Mouse (Mus musculus) CH12.LX (cell line): ENCODE measurements around the gene Utp18. TPM values are rescaled to one million over a fixed set of nuclear protein-coding genes. Genes with fewer than 3 reads are reported as not detected.

Experiments used
- DNase-seq: peaks from one replicate; pipeline ENCODE4 v3.0.0-alpha.2; 2013; ENCODE audit errors: extremely low read depth
- H3K27ac ChIP-seq: 2 replicates; pipeline ENCODE4 v1.5.1; 2012; ENCODE audit warnings: low read depth, mild to moderate bottlenecking, control low read depth, moderate library complexity; ENCODE audit not compliant: insufficient read depth
- H3K27me3 ChIP-seq: replicated peaks from 2 replicates; pipeline ENCODE3; 2012; ENCODE audit warnings: inconsistent platforms
- H3K36me3 ChIP-seq, 2 experiments: replicated peaks in 1 of 2; 2 replicates each; pipeline versions ENCODE3 to v1.6.1; 2012; ENCODE audit warnings: inconsistent platforms in 1 of 2, low read length in 1 of 2, mild to moderate bottlenecking in 1 of 2, mixed read lengths in 1 of 2, moderate library complexity in 1 of 2; ENCODE audit not compliant: control insufficient read depth in 1 of 2, insufficient read depth in 1 of 2
- H3K4me1 ChIP-seq, 2 experiments: 2 replicates each; pipeline ENCODE4 v1.6.1; 2012; ENCODE audit warnings: inconsistent platforms in 1 of 2, moderate library complexity in 1 of 2; ENCODE audit not compliant: insufficient read depth in 2 of 2, control insufficient read depth in 1 of 2
- H3K4me2 ChIP-seq: 2 replicates; pipeline ENCODE4 v1.6.1; 2012; ENCODE audit warnings: low read depth, mild to moderate bottlenecking, control low read depth; ENCODE audit not compliant: poor library complexity, insufficient read depth, severe bottlenecking
- H3K4me3 ChIP-seq, 3 experiments: fragments of 150-350 bp in 1 of 3; sonication (generic) in 1 of 3; replicated peaks in 1 of 3; 2 replicates each; pipeline versions ENCODE3 to v1.5.1; 2011 to 2012; ENCODE audit warnings: low read depth in 2 of 3, low read length in 2 of 3, mild to moderate bottlenecking in 2 of 3, moderate library complexity in 2 of 3, control low read depth in 1 of 3, improper control_type of control experiment in 1 of 3, inconsistent platforms in 1 of 3, mixed read lengths in 1 of 3; ENCODE audit not compliant: poor library complexity in 1 of 3
- H3K79me2 ChIP-seq: replicated peaks from 2 replicates; pipeline ENCODE4 v1.6.1; 2012; ENCODE audit warnings: mild to moderate bottlenecking, moderate library complexity; ENCODE audit not compliant: control insufficient read depth, poor library complexity, insufficient read depth, severe bottlenecking; ENCODE audit errors: extremely low read depth
- H3K9ac ChIP-seq: 2 replicates; pipeline ENCODE4 v1.6.1; 2012; ENCODE audit warnings: low read depth, mild to moderate bottlenecking, control low read depth, moderate library complexity; ENCODE audit not compliant: insufficient read depth
- H3K9me3 ChIP-seq: replicated peaks from 2 replicates; pipeline ENCODE3; 2012; ENCODE audit warnings: low read length, inconsistent platforms, mixed read lengths
- BHLHE40 ChIP-seq: IDR thresholded peaks from 2 replicates; pipeline ENCODE4 v1.6.1; 2011; ENCODE audit warnings: mild to moderate bottlenecking, low read depth, low read length, improper control_type of control experiment
- CHD1 ChIP-seq: IDR thresholded peaks from 2 replicates; pipeline ENCODE4 v1.6.1; 2012; ENCODE audit warnings: low read depth, low read length, improper control_type of control experiment, inconsistent platforms
- CHD2 ChIP-seq: IDR thresholded peaks from 2 replicates; pipeline ENCODE4 v1.6.1; 2011; ENCODE audit warnings: low read length, improper control_type of control experiment
- CTCF ChIP-seq, 2 experiments: IDR thresholded peaks in 1 of 2; conservative IDR thresholded peaks in 1 of 2; 2 replicates each; pipeline ENCODE4 v1.5.1; 2011 to 2012; ENCODE audit warnings: low read depth in 2 of 2, low read length in 2 of 2, improper control_type of control experiment in 1 of 2, inconsistent platforms in 1 of 2, mild to moderate bottlenecking in 1 of 2, moderate library complexity in 1 of 2
- E2F4 ChIP-seq: IDR thresholded peaks from 2 replicates; pipeline ENCODE4 v1.6.1; 2011; ENCODE audit warnings: low read depth, low read length, improper control_type of control experiment; ENCODE audit not compliant: insufficient replicate concordance
- ELF1 ChIP-seq: IDR thresholded peaks from 2 replicates; pipeline ENCODE4 v1.6.1; 2014; ENCODE audit warnings: low read depth, mild to moderate bottlenecking, inconsistent platforms, low read length, improper control_type of control experiment
- EP300 ChIP-seq: IDR thresholded peaks from 2 replicates; pipeline ENCODE4 v1.6.1; 2011; ENCODE audit warnings: low read length, improper control_type of control experiment
- GABPA ChIP-seq: IDR thresholded peaks from 2 replicates; pipeline ENCODE4 v1.6.1; 2012; ENCODE audit warnings: low read depth, low read length, improper control_type of control experiment, inconsistent platforms; ENCODE audit not compliant: insufficient replicate concordance
- HCFC1 ChIP-seq: IDR thresholded peaks from 2 replicates; pipeline ENCODE4 v1.6.1; 2012; ENCODE audit warnings: low read depth, mild to moderate bottlenecking, inconsistent platforms, low read length, improper control_type of control experiment
- JUND ChIP-seq: conservative IDR thresholded peaks from 2 replicates; pipeline ENCODE4 v1.6.1; 2011; ENCODE audit warnings: low read depth, low read length, improper control_type of control experiment
- MAZ ChIP-seq: IDR thresholded peaks from 2 replicates; pipeline ENCODE4 v1.6.1; 2012; ENCODE audit warnings: low read depth, mild to moderate bottlenecking, inconsistent platforms, low read length, improper control_type of control experiment, moderate library complexity
- NELFE ChIP-seq: IDR thresholded peaks from 2 replicates; pipeline ENCODE4 v1.6.1; 2011; ENCODE audit warnings: low read depth, low read length, improper control_type of control experiment
- NRF1 ChIP-seq: IDR thresholded peaks from 2 replicates; pipeline ENCODE4 v1.6.1; 2014; ENCODE audit warnings: low read depth, mild to moderate bottlenecking, inconsistent platforms, low read length, improper control_type of control experiment, moderate library complexity
- PAX5 ChIP-seq: IDR thresholded peaks from 2 replicates; pipeline ENCODE4 v1.6.1; 2012; ENCODE audit warnings: low read length, inconsistent platforms, mixed read lengths
- POLR2AphosphoS2 ChIP-seq: IDR thresholded peaks from 2 replicates; pipeline ENCODE4 v1.6.1; 2011; ENCODE audit warnings: low read depth, low read length, improper control_type of control experiment
- RAD21 ChIP-seq: IDR thresholded peaks from 2 replicates; pipeline ENCODE4 v1.6.1; 2011; ENCODE audit warnings: low read depth, mild to moderate bottlenecking, low read length, improper control_type of control experiment, moderate library complexity
- RCOR1 ChIP-seq: conservative IDR thresholded peaks from 2 replicates; pipeline ENCODE4 v1.6.1; 2012; ENCODE audit warnings: low read depth, mild to moderate bottlenecking, inconsistent platforms, low read length, improper control_type of control experiment
- SMC3 ChIP-seq: IDR thresholded peaks from 2 replicates; pipeline ENCODE4 v1.6.1; 2011; ENCODE audit warnings: low read depth, low read length, improper control_type of control experiment
- TBP ChIP-seq: conservative IDR thresholded peaks from 2 replicates; pipeline ENCODE4 v1.6.1; 2011; ENCODE audit warnings: low read depth, low read length, improper control_type of control experiment
- USF1 ChIP-seq: IDR thresholded peaks from 2 replicates; pipeline ENCODE4 v1.6.1; 2014; ENCODE audit warnings: low read depth, mild to moderate bottlenecking, inconsistent platforms, low read length, improper control_type of control experiment
- USF2 ChIP-seq: conservative IDR thresholded peaks from 2 replicates; pipeline ENCODE4 v1.6.1; 2011; ENCODE audit warnings: low read depth, low read length, improper control_type of control experiment
- dilution Hi-C: fragments of 300-500 bp; cut with MboI; formaldehyde crosslinking; loops from 2 replicates; pipeline ENCODE4 v1.14.3; 2020; ENCODE audit warnings: low sequenced_read_pairs; ENCODE audit not compliant: extremely low pct_unique_long_range_greater_than_20kb, extremely low pct_ligation_motif_present
- in situ Hi-C: fragments of 300-500 bp; cut with MboI; formaldehyde crosslinking; loops from 3 replicates; pipeline ENCODE4 v1.14.3; 2019; ENCODE audit warnings: low sequenced_read_pairs, low pct_ligation_motif_present, low pct_unique_long_range_greater_than_20kb, mixed read lengths
- polyA plus RNA-seq: library from polyadenylated mRNA; unstranded; fragments of >175 nt; gene quantifications from 2 replicates; pipeline ENCODE4 v1.2.1, GENCODE M21; 2012; ENCODE audit warnings: low read depth; ENCODE audit not compliant: insufficient read length
- total RNA-seq, 2 experiments: library from RNA; depleted of rRNA; stranded (reverse); fragments of 300-350 nt in 1 of 2; fragments of >200 nt in 1 of 2; gene quantifications; 2 replicates each; pipeline ENCODE4 v1.2.3; 2012 to 2014

Utp18 gene
- total and polyA plus RNA-seq, 3 experiments: 61.8 to 132 (median 93.9) TPM

DNA sequence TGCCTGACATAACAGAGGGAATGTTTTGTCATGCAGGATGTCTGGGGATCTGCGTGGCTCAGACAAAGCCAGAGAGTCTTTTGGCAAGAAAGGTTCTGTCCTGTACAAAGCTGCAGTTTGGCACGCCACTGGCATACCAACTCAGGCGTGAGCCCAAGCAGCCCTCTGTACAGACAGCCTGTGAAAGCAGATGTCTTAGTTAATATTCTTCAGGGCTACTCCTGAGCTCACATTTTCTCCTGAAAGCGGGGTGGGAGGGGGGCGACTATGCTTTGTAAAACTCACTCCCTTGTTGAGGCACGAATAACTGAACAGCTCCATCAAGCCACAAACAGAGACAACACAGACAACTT, 56.3 kb downstream of the Utp18 start:
- in situ Hi-C loops (no loop called here), dilution Hi-C loops (no loop called here)
- Histone ChIP-seq H3K27ac (no peak overlapping the region), H3K4me1 (no peaks in the 10 kb centered on the region), H3K27me3 (peaks cover 21% of the 10 kb centered on the region), H3K4me2 (no peak overlapping the region), H3K36me3 (no peaks in the 10 kb centered on the region), H3K9me3 (no peaks in the 10 kb centered on the region), H3K9ac (no peak overlapping the region), H3K4me3 (no peak overlapping the region), H3K79me2 (no peaks in the 10 kb centered on the region)
- TF ChIP-seq USF1: no peak
- no peak for DNase-seq

- Histone ChIP-seq H3K27me3 (peaks cover 24% of the 10 kb centered on the region), H3K9ac (no peak overlapping the region), H3K4me1 (no peaks in the 10 kb centered on the region), H3K27ac (no peak overlapping the region), H3K9me3 (no peaks in the 10 kb centered on the region), H3K79me2 (no peaks in the 10 kb centered on the region), H3K36me3 (no peaks in the 10 kb centered on the region), H3K4me3 (no peak overlapping the region), H3K4me2 (no peak overlapping the region)
- DNase-seq: no peak
- dilution Hi-C loops: no loop called here
- TF ChIP-seq NRF1 (no peak), TBP (no peak), CTCF (conservative IDR thresholded peaks at IDR 0.05 in 1 of 2, IDR thresholded peaks at IDR 0.05 in 1 of 2; ENCODE audit: low read depth in 2 of 2, low read length in 2 of 2) (no peak), ELF1 (no peak), JUND (no peak), EP300 (no peak), SMC3 (no peak), E2F4 (no peak), RCOR1 (no peak), USF1 (no peak), NELFE (no peak), PAX5 (no peak)
- in situ Hi-C loops: no loop called here
Observed at GRCm38 (mm10) chr11:93828619-93829326, 56.8 kb downstream of the Utp18 start.

GRCm38 (mm10) chr11:93822261-93822660, 63.3 kb downstream of the Utp18 start:
- Histone ChIP-seq H3K79me2 (no peaks in the 10 kb centered on the region), H3K4me3 (no peak overlapping the region)
- TF ChIP-seq USF2 (no peak), MAZ (no peak), POLR2AphosphoS2 (no peak), BHLHE40 (no peak), TBP (no peak), CHD2 (no peak), CHD1 (no peak), E2F4 (no peak), EP300 (no peak), RAD21 (no peak), HCFC1 (no peak), RCOR1 (no peak), GABPA (no peak)
- TF ChIP-seq, all 38 proteins: peak for 0
- H3K36me3 ChIP-seq: no peaks in the 10 kb centered on the region
- no peaks in the 10 kb centered on the region for H3K9me3 ChIP-seq
- no peak overlapping the region for H3K27ac ChIP-seq
- in situ Hi-C loops: loop anchor here (25.0 kb wide), 1 partner anchor 310 kb away; no protein-coding TSS in a partner anchor
- DNase-seq: no peak
- peaks cover 8 to 14% of the 10 kb centered on the region in 2 experiments; a peak in 3 of 4 replicates for H3K4me1 ChIP-seq
- dilution Hi-C loops: no loop called here
- H3K9ac ChIP-seq: no peak overlapping the region
- H3K4me2 ChIP-seq: no peak overlapping the region
- H3K27me3 ChIP-seq: peaks cover 28% of the 10 kb centered on the region
